In the genomic region with DNA sequence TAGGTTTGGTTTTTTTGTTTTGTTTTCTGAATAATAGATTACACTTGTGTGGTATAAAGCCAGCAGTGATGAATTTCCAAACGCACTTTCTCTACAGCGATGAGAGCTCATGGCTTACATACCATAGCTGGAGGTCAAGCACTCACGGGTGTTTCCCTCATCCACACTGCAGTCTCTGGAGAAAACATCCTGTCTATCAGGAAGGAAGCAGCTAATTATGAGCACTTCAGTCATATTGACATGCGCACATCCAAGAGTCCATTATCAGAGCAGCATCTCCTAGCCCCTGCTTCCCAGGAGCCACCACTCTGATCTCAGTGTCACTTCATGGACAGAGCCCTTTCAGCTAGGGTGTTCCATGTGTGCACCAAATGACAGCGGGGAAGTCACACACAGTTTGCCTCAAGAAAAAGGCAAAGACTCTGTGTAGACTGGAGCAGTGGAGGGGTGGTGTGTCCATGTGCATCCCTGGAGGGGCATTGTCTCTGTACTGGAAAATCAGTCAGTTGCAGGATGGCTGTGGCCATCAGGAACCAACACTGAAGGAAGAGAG, we compare ENCODE assay signal across 18 mouse cellular contexts. TPM values are rescaled to one million over a fixed set of nuclear protein-coding genes. Genes with fewer than 3 reads are reported as not detected.
"Had no signal": no experiment of that assay in that cellular context is flagged by ENCODE, and none has a peak within 500 bp of the region (broad histone marks: within the 10 kb centered on the region; RNA-seq: fewer than 3 reads in every experiment).

No protein-coding gene starts in this region.

- ATAC-seq: hindbrain, postnatal 0 days had no signal

- H3K9me3 ChIP-seq: limb, embryonic 12.5 days; megakaryocyte, embryonic 14.5 days; midbrain, embryonic 12.5 days; stomach, embryonic 15.5 days had no signal

- H3K9ac ChIP-seq: limb, embryonic 12.5 days; liver, embryonic 14.5 days; midbrain, embryonic 12.5 days; stomach, embryonic 15.5 days had no signal

- DNase-seq: kidney, adult 11 months; kidney, adult 9 months; kidney, postnatal 36 days; layer of hippocampus, adult 9-11 months; right cerebral cortex, postnatal 14 days; thymus, adult 18-20 months; thymus, postnatal 14 days had no signal

- H3K27me3 ChIP-seq: limb, embryonic 12.5 days; megakaryocyte, embryonic 14.5 days; midbrain, embryonic 12.5 days; stomach, embryonic 15.5 days had no signal

- H3K4me3 ChIP-seq: limb, embryonic 12.5 days; megakaryocyte, embryonic 14.5 days; midbrain, embryonic 12.5 days; stomach, embryonic 15.5 days had no signal

- H3K4me2 ChIP-seq: limb, embryonic 12.5 days; midbrain, embryonic 12.5 days; stomach, embryonic 15.5 days had no signal

- H3K4me1 ChIP-seq: limb, embryonic 12.5 days; midbrain, embryonic 12.5 days; stomach, embryonic 15.5 days had no signal

- H3K27ac ChIP-seq: hindbrain, postnatal 0 days; kidney, postnatal 0 days; limb, embryonic 12.5 days; liver, embryonic 14.5 days; macrophage; midbrain, embryonic 12.5 days; stomach, embryonic 15.5 days had no signal

RNA-seq across cellular contexts. Expression of a gene that starts 53.7 kb away (rescaled TPM):
- total RNA-seq: hindbrain, postnatal 0 days had no signal
- polyA plus RNA-seq: macrophage; midbrain, embryonic 12.5 days; midbrain, postnatal 0 days; neural tube, embryonic 14.5 days; spleen, adult 2 months had no signal
